Mouse (Mus musculus): ENCODE data around the gene Fbln1.

The Fbln1 gene

GRCm38 (mm10) chr15:85295544-85295943 is 89.8 kb downstream of the Fbln1 start:
- WGBS: 67% methylated on average over 8 of the region's 8 CpGs

GRCm38 (mm10) chr15:85295977-85296376 is 90.2 kb downstream of the Fbln1 start:
- 54% methylated on average over 2 of the region's 2 CpGs for WGBS

GRCm38 (mm10) chr15:85296538-85296937 is 90.8 kb downstream of the Fbln1 start:
- 83% methylated on average over 3 of the region's 3 CpGs for WGBS

GRCm38 (mm10) chr15:85298167-85298781 is 92.5 kb downstream of the Fbln1 start:
- WGBS: 63% methylated on average over 17 of the region's 17 CpGs

- WGBS: 94% methylated on average over 9 of the region's 9 CpGs
These were observed 93.2 kb downstream of the Fbln1 start for GRCm38 (mm10) chr15:85298946-85299345.

- 77% methylated on average over 4 of the region's 4 CpGs for WGBS
These were observed 97.5 kb downstream of the Fbln1 start for GRCm38 (mm10) chr15:85303241-85303640.

- 93% methylated on average over 4 of the region's 4 CpGs for WGBS
These were observed 98.2 kb downstream of the Fbln1 start for GRCm38 (mm10) chr15:85303976-85304375.

- WGBS: 90% methylated on average over 2 of the region's 2 CpGs
These were observed 101.4 kb downstream of the Fbln1 start for GRCm38 (mm10) chr15:85307061-85307660.

GRCm38 (mm10) chr15:85311058-85311657 is 105.4 kb downstream of the Fbln1 start:
- 69% methylated on average over 10 of the region's 10 CpGs for WGBS

GRCm38 (mm10) chr15:85315378-85316025 is 109.8 kb downstream of the Fbln1 start:
- WGBS: 29% methylated on average over 12 of the region's 13 CpGs

GRCm38 (mm10) chr15:85316342-85317140 is 110.8 kb downstream of the Fbln1 start:
- 61% methylated on average over 14 of the region's 14 CpGs for WGBS

GRCm38 (mm10) chr15:85319924-85320668 is 114.3 kb downstream of the Fbln1 start:
- WGBS: 79% methylated on average over 11 of the region's 11 CpGs

- 89% methylated on average over 4 of the region's 4 CpGs for WGBS
These were observed 117.5 kb downstream of the Fbln1 start for GRCm38 (mm10) chr15:85323214-85323613.

- WGBS: 66% methylated on average over 1 of the region's 1 CpGs
These were observed 118.7 kb downstream of the Fbln1 start for GRCm38 (mm10) chr15:85324426-85324825.

GRCm38 (mm10) chr15:85327808-85328207 is 122.1 kb downstream of the Fbln1 start:
- WGBS: 26% methylated on average over 11 of the region's 11 CpGs

GRCm38 (mm10) chr15:85328455-85328854 is 122.7 kb downstream of the Fbln1 start:
- WGBS: 78% methylated on average over 2 of the region's 2 CpGs

- 90% methylated on average over 5 of the region's 5 CpGs for WGBS
These were observed 123.3 kb downstream of the Fbln1 start for GRCm38 (mm10) chr15:85329096-85329495.

GRCm38 (mm10) chr15:85330024-85330423 is 124.3 kb downstream of the Fbln1 start:
- WGBS: 87% methylated on average over 6 of the region's 6 CpGs

GRCm38 (mm10) chr15:85333511-85333910 is 127.8 kb downstream of the Fbln1 start:
- WGBS: 83% methylated on average over 6 of the region's 6 CpGs

GRCm38 (mm10) chr15:85334234-85334633 is 128.5 kb downstream of the Fbln1 start:
- 81% methylated on average over 3 of the region's 3 CpGs for WGBS

GRCm38 (mm10) chr15:85335671-85336300 is 130.0 kb downstream of the Fbln1 start, which contains the start of gene Atxn10:
Atxn10 (plus strand) TSS chr15:85336245.
- 10% methylated on average over 15 of the region's 19 CpGs for WGBS

All from cerebral cortex, adult 2 months (tissue).